Mouse (Mus musculus) thymus, postnatal 36 days (tissue): ENCODE measurements around the gene Ifi213.
A peak's percentile ranks its signal among the peaks of the same experiment; 100 is the strongest.
"Not testable (repeated sequence)": the region's sequence is repeated elsewhere in the genome, so short reads cannot be mapped to it uniquely, and the experiment has no call there.

Source experiments
- DNase-seq, 2 experiments: peaks; one replicate each; pipeline ENCODE4 v3.0.0; 2022; ENCODE audit warnings: mixed read lengths in 2 of 2

Ifi213 gene

GRCm38 (mm10) chr1:173598838-173599494 lies at the start of gene Ifi213:
Gene Ifi213 (minus strand): TSS chr1:173599274.
- DNase-seq: not testable (repeated sequence)

- DNase-seq: no peak
Observed at GRCm38 (mm10) chr1:173645393-173645792, 46.3 kb upstream of the Ifi213 start.

GRCm38 (mm10) chr1:173633969-173634645 lies 35.0 kb upstream of the Ifi213 start:
- no peak for DNase-seq

GRCm38 (mm10) chr1:173630622-173631021 lies 31.5 kb upstream of the Ifi213 start, which contains the start of gene Ifi209:
Gene Ifi209 (plus strand): TSS chr1:173630917.
- DNase-seq: peak; percentile 30 to 44

GRCm38 (mm10) chr1:173626686-173627085 lies 27.6 kb upstream of the Ifi213 start:
- no peak for DNase-seq

- no peak for DNase-seq
Observed at GRCm38 (mm10) chr1:173624052-173624451, 25.0 kb upstream of the Ifi213 start.

- DNase-seq: not testable (repeated sequence)
Observed at GRCm38 (mm10) chr1:173622216-173622615, 23.1 kb upstream of the Ifi213 start.

GRCm38 (mm10) chr1:173610291-173610690 lies 11.2 kb upstream of the Ifi213 start:
- DNase-seq: not testable (repeated sequence)

GRCm38 (mm10) chr1:173589698-173590097 lies 9.4 kb downstream of the Ifi213 start:
- DNase-seq: not testable (repeated sequence)

GRCm38 (mm10) chr1:173579921-173580585 lies 19.0 kb downstream of the Ifi213 start:
- no peak for DNase-seq

GRCm38 (mm10) chr1:173579079-173579478 lies 20.0 kb downstream of the Ifi213 start:
- DNase-seq: no peak

GRCm38 (mm10) chr1:173550491-173551050 lies 48.5 kb downstream of the Ifi213 start:
- not testable (repeated sequence) for DNase-seq

- not testable (repeated sequence) for DNase-seq
Observed at GRCm38 (mm10) chr1:173548798-173549197, 50.3 kb downstream of the Ifi213 start.

- not testable (repeated sequence) for DNase-seq
Observed at GRCm38 (mm10) chr1:173535791-173536190, 63.3 kb downstream of the Ifi213 start, which contains the start of gene Ifi214. Gene Ifi214 (minus strand): TSS chr1:173535957.

GRCm38 (mm10) chr1:173521452-173521851 lies 77.6 kb downstream of the Ifi213 start:
- no peak for DNase-seq
